Mouse (Mus musculus): Measurements from ENCODE around the gene Cdc20b.

Gene Cdc20b

GRCm38 (mm10) chr13:113031792-113032571 lies 2.9 kb upstream of the Cdc20b start:
- peak; percentile 40 for DNase-seq

- DNase-seq = no peak
Measured at GRCm38 (mm10) chr13:113032831-113033230, 2.1 kb upstream of the Cdc20b start.

GRCm38 (mm10) chr13:113034271-113034886 lies 532 bp upstream of the Cdc20b start:
- DNase-seq = no peak

GRCm38 (mm10) chr13:113035852-113036251 lies 941 bp downstream of the Cdc20b start:
- DNase-seq = peak; percentile 54

GRCm38 (mm10) chr13:113044876-113045275 lies 10.0 kb downstream of the Cdc20b start:
- no peak for DNase-seq

DNA sequence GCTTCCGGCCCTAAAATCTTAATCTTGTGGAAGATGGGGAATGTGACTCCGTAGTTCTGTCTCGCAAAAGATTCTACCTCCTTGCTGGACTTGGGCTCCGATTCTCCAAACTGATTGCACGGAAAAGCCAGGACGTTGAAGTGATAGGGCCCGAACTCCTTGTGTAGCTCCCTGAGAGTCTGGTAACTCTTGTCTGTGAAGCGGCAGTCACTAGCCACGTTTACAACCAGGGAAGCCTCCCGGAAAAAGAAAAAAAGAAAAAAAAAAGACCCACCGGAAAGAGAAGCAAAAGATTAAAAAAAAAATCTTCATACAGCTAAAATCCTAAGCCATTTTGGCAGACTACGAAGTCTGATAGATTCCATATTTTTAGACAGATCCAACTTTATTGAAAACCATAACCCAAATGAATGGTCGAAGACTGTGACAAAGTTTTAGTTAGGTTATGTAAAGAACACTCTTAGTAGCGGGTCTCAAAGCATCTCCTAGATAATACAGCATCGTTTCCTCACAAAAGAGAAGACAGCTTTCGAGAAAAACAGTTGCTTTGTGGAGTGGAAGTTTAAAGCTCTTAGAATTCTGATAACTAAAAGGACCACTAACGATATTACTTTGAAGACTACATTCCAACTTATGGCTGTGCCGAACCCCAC lies 10.7 kb downstream of the Cdc20b start:
- DNase-seq = no peak

GRCm38 (mm10) chr13:113046211-113046883 lies 11.4 kb downstream of the Cdc20b start, which contains the start of gene Gpx8:
TSS of gene Gpx8 (minus strand) at chr13:113046410.
- peak; percentile 34 for DNase-seq

GRCm38 (mm10) chr13:113047018-113047417 lies 12.1 kb downstream of the Cdc20b start:
- DNase-seq = no peak

DNA sequence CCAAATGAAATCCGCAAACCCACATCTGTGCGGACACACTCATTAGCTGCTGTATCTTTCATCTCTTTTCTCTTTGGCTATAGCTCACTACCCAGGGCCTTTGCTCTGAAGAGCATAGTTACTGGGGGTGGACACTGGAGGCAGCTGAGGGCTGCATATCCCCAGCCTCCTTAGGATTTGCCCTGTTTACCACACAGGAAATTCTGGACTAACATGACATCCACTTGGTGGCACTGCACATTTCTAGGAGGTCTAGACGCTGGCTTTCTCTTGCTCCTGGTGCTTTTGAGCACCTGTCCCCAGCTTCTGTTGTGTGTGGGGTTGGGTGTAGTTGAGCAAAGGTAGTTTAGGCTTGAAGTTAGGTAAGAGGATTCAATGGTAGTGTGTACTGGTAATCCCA lies 12.7 kb downstream of the Cdc20b start:
- DNase-seq = no peak

DNA sequence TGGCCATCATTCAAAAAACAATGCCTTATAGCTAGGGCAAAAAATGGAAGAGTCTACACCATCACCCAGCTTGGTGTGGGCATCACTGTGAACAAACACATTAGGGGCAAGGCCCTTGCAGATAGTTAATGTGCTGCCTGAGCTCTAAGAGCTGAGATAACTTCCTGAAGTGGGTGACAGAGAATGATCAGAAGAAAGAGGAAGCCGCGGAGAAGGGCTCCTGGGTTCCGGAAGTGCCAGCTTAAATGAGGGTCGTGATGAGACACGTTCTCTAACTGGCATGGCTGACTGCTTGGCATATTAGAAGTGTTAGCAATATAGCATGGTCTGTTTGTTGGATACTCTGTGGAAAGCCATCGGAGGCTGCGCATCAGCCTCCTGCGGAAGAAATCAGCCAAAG lies 19.3 kb downstream of the Cdc20b start:
- DNase-seq = no peak

GRCm38 (mm10) chr13:113055826-113056225 lies 20.9 kb downstream of the Cdc20b start:
- DNase-seq = no peak

DNA sequence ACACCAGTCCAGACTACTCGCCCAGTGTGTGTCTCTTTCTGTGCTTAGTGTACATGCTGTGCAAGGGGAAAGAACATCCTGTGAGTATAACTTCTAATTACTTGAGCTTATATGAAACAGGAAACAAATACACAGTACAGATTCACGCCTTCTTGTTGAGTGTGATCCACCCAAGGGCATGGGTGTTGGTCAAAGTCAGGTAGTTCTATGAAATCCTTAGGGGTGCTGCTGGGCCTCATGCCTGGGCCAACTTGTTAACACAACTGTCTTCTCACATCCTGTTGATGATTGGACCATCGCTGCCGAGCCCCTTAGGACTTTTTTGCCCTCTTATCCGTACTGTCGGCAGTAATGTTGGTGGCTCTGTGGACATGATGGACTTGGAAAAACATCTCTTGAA lies 26.8 kb downstream of the Cdc20b start:
- DNase-seq = no peak

DNA sequence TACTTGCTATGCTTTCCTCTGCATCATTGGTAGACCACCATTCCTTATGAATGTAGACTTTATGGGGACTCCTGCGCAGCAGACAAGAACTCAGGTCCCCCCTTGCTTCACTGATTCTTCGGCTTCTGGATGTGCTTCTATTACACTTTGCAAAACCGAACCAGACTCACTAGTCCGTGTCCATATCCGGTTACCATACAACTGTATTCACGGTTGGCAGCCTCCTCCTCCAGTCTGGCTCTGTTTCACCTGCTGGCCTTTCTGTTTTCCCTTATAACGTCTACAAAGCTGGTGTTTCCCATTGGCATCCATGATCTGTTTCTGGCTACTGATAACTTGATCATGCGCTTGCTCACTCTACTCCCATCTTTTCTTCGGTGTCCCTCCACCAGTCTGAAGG lies 29.6 kb downstream of the Cdc20b start:
- DNase-seq = no peak

DNA sequence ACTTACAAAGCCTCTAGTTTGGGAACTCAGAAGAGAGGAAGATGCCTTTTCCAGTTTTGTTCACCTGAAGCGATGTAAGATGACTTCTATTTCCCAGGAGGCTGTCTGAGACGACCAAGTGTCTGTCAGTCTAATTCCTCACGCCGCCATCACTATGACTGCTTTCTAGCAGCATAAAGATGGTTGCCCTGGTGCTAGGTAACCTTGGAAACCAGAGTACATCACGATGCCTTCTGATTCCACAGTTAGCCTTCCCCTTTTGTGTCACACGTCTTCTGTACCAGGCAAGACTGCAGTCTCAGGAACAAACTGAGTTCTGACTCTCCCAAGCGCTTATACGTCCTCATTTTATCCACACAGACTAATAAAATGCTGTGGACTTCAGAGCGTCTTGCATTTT lies 44.1 kb downstream of the Cdc20b start:
- DNase-seq = no peak

DNA sequence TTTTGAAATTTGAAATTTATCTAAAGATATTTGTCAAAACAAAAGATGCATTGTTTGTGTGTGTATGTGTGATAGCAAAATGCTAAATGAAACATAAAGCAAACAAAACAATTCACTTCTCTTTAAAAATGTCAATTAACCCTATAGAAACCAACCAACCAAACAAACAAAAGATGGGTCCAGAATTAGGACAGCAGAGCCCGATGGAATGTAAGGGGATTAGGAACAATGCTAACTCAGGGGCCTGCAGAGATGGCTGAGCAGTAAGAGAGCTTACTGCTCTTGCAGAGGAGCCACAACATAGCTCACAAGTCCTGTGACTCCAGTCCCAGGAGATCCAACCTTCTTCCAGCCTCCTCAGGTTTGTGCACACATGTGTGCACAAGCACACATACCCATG lies 47.2 kb downstream of the Cdc20b start:
- no peak for DNase-seq

GRCm38 (mm10) chr13:113084732-113085131 lies 49.8 kb downstream of the Cdc20b start:
- DNase-seq = no peak

DNA sequence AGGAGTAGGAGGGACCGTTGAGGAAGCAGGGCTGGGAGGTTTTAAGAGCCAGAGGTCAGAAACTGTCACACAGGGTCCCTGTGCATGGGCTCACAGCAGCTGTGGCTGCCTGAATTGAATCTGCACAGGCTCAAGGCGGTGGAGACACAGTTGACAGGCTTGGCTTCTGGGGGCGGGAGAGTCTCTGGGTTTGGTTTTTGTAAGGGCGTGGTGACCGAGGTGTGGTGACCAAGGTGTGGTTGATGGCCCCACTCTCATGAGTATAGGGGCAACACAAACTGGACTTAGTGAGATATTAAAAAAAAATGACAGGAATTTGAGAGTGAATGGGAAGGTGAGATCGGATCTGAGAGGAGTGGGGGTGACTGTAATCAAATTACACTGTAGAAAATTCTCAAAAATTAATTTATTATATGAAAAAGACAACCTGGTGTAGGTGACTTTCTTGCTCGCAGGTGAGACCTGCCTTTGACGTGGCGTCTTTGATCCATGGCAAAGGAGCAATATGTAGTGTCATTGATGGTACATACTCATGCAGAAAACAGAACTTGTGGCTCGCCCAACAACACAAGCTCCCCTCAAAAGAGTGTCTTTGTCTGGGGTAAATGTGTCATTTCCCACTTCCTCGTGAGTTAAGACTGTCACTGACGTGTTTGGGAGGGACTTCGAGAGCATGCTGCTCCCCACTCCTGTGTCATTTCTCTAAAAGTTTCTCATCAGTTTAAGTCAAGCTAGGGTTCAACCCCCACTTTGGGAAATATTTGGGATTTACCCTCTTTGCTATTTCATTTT lies 52.5 kb downstream of the Cdc20b start:
- no peak for DNase-seq

DNA sequence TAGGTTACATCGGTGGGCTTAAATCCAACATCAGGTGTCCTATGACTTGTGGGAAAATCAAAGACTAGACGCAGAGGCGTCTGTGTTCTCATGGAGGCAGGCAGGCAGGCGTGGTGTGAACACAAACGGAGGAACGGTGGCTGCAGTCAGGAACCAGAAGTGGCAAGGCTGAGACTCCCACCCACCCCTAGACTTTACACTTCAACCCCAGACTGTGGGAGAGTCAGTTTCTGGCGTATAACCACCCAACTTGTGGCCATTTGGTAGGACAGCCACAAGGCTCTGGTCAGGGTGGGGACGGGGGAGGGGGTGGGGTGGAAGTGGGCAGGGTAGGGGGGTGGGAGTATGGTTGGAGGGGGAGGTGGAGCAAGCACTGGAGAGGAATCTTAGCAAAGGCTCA lies 55.6 kb downstream of the Cdc20b start:
- no peak for DNase-seq

GRCm38 (mm10) chr13:113094618-113095017 lies 59.7 kb downstream of the Cdc20b start:
- DNase-seq = no peak

DNA sequence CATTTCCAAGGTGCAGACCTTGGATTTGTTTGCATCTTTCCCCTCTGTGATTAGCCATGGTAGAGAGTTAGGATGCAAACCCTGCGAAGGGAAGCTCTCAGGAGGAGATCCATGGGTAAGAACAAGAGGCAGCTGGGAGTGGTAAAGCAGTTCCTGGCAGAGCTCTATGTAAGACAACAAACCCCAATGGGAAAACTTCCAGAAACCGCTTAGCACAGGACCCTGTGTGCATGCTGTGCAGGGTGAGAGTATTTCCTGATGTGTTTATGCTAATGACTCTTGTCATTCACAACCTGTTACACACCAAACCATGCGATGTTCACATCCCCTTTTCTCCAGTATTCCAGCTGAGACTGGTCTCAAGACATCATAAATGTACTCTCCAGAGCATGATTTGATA lies 62.1 kb downstream of the Cdc20b start:
- no peak for DNase-seq

GRCm38 (mm10) chr13:113098406-113098805 lies 63.5 kb downstream of the Cdc20b start:
- no peak for DNase-seq

DNA sequence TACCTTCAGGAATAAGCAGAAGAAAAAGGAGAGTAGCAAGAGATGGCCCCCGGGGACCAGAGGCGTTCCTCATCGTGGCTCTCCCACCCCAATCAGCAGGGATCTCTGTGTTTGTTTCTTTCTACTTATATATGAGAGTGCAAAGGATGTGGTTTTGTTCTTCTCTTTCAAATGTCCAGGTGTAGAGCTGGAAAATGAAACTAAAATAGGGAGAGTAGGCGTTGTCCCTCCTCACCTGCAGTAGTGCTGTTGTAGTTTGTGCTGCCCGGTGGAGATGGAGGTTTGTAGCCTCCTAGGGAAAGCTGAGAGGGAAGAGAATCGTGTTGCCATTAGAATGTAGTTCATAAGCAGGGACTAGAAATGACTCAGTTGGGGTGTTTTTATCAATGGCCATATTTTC lies 66.0 kb downstream of the Cdc20b start, which contains the start of gene Gzma:
Gene Gzma (minus strand): TSS at position 103 of the 400 bp plus-strand sequence.
- no peak for DNase-seq

DNA sequence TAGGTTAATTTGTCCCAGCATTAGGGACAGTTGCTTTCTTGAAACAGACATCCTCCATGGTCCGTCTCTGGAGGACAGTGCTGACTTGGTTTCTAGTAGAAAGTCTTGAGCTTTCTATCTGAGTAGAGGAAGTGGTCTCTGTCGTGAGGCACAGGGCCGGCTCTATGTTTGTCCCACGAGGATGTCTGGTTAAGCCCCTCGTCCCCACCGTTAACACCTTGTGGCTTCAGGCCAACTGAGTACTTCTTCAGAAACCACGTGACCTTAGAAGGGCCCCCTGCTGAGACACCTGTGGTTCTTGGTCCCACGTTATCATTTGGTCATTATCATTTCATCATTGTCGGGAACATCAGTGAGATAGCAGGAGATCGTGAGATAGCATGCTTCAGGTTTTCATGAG lies 66.9 kb downstream of the Cdc20b start:
- no peak for DNase-seq

All from right cerebral cortex, postnatal 25 days (tissue).